Mouse (Mus musculus) thymus, postnatal 4 days (tissue): Measurements from ENCODE around the gene Rpp30.

Experiments used
- DNase-seq: peaks from one replicate; pipeline ENCODE4 v3.0.0; 2021

The Rpp30 gene

DNA sequence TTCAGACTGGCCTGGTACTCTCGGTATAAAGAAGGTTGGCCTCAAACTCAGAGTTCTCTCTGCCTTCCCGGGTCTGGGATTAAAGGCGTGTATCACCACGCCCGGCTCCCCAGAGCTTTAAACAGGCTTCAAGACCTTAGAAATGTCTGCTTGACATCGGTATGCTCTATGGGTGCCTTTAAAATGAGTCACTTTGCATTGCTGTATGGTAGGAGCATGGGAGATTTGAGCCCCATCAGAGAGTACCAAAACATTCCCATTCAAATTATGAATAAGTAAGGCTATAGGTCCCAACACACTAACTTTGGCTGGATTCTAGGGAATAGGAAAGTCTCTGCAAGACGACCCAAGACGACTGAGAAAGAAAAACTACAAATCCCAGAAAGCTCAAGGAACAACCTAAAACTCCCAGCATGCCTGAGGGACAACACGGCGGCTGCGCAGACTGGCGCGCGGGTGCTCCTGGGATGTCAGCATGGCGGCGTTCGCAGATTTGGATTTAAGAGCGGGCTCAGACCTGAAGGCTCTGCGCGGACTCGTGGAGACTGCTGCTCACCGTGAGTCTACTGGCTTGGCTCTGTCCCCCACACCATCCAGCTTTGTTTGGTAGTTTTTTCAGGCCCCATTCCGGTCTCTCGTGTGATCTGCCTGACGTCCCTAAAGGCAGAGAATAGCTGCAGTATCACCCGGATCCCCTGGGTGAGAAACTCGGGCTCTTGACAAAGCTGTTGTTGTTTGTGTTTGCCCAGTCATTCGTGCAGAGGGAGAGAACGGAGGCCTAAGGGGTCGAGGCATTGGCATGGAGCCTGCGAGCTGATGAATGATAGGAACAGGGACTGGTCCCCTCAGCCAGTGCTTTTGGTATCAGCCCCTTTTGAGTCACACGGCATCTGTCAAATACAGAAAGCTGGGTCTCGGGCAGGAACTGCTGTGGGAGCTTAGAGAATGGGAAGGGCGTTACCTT, at the start of gene Rpp30:
Rpp30 (plus strand) TSS at position 455 of the 964 bp plus-strand sequence.
- DNase-seq = peak; percentile 88

DNA sequence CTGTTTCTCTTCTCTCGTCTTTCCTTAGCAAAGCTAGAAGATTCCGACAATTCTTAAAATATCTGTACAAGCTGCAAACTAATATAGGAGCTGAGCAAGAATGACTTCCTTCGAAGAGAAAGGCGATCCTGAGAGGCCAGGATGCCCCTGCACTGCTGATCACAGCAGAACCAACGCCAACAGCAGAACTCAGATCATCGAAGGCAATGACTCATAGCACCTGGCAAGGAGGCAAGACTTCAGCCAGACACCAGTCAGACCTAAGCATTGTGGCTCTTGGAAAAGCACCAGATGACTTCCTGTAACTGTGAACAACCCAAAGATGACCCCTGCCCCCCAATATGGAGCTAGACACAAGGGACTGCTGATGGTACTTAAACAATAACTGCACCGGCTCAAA, 37.5 kb upstream of the Rpp30 start:
- DNase-seq = no peak

DNA sequence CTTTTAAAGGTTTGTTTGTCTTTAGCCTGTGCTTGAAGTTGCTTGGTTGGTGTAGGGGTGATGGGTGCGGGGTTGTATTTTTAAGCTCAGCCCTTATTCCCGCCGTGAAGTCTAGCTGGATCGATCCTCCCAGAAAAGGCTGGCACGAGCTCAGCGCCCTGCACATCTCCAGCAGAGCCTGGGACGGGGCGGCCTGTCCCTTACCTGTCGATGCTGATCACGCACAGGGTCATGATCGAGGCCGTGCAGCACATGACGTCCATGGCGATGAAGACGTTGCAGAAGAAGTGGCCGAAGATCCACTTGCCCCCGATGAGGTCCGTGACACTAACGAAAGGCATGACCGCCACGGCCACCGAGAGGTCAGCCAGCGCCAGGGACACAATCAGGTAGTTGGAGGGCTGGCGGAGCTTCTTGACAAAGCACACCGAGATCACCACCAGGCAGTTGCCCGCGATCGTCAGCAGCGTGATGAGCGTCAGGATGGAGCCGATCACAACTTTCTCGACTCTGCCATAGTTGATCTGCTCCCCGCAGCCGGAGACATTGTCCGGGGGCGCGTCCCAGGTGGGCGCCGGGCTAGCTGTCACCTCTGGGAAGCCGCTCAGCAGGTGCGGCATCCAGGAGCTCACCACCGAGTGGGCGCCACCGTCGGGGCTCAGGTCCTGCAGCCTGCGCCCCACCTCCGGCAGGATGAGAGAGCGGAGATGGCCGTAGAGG, 26.9 kb upstream of the Rpp30 start:
- peak; percentile 12 for DNase-seq

DNA sequence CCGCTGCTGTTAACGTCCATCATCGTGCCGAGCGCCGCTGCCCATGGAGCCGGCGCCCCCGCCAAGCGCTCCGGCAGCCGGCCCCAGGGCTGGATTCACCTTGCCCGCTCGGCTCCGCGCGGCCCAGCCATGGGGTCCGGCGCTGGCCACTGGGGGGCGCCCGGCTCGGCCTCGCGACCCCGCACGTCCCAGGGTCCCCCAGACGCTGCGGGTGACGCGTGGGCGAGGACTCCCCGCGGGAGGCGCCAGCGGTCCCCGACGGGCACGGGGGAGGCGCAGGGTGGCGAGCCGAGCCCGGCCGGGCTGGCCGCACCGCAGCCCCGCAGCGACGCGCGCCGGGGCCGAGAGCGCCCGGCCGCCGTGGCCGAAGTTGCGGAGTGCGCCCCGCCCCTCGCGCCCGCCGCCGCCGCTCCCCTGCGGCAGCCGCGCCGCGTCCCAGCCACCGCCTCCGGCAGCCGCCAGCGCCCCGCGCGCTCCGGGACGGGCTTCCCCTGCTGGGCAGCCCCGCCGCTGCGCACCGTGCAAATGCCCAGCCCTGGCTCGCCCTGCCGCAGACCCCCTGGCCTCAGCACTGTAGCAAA, 26.2 kb upstream of the Rpp30 start, which contains the start of gene Htr7:
Htr7 (minus strand) TSS at position 277 of the 581 bp plus-strand sequence.
- DNase-seq = peak; percentile 59

DNA sequence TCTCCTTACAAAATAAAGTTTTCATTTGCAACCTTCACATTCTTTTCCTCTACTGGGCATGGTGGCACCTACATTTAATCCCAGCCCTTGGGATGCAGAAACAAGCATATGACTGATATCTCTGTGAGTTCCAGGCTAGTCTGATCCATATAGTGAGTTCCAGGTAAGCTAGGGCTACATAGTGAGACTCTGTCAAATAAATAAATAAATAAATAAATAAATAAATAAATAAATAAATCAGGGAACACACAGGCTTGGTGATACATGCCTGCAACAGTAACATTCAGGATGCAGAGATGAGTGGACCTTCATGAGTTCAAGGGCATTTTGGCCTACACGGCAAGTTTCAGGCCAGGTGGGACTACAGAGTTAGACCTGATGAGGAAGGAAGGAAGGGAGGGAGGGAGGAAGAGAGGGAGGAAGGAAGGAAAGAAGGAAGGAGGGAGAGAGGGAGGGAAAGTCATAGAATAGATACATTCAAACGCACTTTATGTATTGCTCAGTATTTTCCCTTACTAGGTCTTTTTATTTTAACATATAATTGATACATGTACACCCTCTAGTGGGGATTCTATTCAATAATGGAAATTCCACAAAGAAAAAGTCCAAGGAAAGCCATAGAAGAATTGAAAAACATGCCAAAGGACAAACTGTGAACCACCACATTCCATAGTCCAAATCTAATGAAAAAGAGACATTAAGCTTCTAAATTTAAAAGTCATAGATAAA, 20.6 kb upstream of the Rpp30 start:
- DNase-seq = no peak

DNA sequence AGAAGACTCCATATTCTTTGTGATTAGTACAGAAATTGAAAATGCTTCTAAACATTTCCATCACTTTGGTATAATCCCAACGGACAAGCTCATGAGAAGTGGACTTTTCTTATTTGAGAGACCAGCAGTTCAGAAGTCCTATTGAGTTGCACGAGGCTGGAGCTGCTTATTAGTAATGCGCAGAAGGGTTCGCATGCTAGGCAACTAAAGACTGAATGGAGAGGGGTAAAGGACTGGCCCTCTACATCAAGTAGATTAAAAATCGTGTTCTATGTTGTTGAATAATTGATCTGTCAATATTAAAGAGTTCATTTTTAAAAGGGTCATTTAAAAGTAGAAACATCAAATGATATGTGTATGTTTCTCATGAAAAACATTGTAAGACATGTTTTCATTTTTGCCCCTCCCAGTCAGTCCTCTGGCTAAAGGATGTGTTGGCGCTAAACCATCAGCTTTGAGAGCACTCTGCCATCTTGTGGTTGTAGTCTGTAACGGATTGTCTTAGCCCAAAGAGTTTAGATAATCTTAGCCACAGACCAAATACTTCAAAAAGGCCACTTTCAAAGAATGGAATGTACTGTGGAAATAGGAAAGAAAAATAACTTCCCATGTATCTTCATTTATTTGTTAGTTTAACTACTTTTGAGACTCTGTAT, 782 bp upstream of the Rpp30 start:
- DNase-seq = peak; percentile 38

DNA sequence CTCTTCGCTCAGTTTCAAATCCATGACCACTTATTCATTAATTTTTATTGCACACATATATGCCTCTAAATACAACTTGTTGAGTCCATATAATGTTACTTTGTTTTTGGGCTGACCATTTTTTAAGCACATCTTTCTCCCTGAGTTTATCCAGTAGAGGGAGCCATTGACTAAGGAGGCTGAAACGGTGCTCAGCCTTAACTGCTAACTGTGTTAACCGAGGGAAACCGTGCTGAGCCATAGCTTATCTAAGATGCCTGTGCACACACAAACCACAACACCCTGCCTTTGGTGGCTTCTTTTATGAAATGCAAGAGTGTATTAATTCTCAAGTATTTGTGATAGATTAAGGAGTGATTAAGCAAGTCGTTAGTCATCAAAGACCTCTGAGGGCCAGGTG, 7.3 kb downstream of the Rpp30 start:
- DNase-seq = no peak

DNA sequence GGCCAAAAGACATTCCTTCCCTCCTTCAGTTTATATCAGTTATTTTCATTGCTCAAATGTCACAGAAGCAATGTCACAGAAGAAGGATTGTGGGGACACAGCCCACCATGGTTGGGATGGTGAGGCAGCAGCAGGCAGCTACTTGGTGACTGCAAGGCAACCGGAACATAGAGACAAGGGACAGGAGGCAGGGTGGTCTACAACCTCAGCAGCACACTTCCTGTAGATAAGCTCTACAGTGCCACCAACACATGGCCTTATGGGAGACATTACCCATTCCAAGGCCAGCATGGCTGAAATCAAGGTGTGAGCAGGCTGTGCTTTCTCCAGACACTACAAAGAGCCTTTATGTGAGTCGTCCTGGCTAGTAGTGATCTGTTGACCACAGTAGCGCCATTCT, 13.7 kb downstream of the Rpp30 start:
- no peak for DNase-seq

DNA sequence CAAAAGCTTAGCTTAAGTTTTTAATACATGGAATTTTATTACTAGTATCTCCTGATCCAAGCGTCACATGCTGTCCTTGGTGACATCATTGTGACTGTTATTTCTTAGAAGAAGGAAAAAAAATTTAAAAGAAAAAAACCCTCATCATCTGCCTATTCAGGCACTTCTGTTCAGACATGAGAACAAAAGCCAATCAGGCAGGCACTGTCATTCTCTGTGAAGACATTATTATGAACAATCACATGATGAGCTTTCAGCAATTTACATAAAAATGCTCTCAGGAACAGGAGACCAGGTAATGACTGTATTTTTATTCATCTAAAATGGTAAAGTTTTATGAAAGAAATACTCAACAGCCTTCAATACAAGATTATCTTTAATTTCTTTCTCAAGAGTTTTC, 14.7 kb downstream of the Rpp30 start:
- no peak for DNase-seq

DNA sequence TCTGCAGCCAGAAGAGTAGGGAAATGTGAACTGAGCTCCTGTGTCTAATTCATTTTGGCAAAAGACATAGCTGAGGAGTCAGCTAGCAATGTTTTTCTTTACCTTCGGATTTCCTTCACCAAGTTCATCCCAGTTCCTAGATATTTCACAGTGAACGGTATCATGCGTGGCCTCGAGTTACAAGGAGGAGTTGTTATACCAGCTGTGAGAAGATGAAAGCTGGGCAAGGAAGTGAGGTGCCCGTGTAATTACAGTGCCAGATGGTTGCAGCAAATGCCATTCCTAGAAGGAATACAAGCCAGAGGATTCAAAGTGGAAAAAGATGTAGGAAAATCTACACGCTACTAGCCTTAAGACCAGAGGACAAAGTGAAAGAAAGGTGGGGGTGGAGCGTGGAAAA, 15.4 kb downstream of the Rpp30 start:
- DNase-seq = no peak

DNA sequence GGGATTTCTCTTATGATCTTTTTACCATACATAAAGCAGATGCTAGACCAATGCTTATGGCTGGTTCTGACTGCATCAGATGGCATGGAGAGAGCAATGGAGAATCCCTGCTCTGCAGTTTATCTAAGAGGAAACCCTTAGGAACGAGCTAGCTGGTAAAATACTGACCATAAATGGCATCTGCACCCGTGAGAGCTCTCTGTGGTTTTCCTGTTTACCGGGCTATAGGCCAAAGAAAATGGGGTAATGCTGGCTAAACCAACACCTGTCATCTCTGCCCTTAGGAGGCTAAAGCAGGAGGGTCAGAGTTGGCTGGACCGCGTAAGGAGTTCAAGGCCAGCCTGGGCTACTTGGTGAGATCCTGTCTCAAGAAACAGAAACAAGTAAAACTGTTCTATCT, 20.4 kb downstream of the Rpp30 start:
- no peak for DNase-seq

DNA sequence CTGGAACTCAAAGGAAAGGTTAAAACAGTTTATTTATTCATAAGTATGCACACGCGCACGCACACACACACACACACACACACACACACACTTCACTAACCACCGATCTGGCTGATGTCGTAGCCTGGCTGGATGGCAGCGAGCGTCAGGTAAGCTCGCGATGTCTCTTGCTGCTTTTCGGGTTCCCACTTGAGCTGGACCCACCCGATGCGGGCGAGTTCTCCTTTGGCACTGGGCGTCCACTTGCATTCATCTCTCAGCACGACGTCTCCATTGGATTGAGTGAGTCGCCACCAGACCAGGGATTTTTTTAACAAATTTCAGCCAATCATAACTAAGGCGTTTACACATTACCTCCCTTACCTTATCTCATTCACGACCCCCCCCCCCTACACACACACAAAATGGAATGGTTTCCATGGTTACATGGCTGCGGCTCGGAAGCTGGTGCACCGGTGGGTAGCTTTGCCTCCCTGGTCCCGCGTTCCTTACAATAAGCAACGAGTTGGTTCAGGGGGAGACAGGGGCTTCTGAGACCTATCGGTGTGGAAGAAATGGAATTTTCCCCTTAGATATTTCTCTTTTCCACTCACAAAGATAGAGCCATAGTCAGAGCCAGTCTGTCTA, 25.9 kb downstream of the Rpp30 start:
- DNase-seq = no peak

DNA sequence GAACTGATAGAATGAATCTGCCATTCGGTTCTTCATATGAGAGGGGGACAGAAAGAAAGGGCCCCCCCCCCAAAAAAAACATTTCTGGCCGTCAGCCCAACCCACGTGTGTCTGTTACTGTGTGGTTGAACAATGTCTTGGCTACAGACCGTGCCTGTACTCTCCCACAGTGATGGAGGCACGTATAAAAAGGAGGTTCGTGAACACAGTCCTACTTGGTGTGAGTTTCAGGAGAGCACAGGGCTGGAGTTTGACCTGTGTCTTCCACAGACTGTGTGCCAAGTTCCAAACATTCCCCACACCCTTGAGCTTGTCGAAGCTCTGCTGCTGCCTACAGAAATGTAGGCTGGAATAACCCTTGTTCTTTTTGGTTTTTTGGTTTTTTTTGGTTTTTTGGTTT, 26.9 kb downstream of the Rpp30 start:
- no peak for DNase-seq

DNA sequence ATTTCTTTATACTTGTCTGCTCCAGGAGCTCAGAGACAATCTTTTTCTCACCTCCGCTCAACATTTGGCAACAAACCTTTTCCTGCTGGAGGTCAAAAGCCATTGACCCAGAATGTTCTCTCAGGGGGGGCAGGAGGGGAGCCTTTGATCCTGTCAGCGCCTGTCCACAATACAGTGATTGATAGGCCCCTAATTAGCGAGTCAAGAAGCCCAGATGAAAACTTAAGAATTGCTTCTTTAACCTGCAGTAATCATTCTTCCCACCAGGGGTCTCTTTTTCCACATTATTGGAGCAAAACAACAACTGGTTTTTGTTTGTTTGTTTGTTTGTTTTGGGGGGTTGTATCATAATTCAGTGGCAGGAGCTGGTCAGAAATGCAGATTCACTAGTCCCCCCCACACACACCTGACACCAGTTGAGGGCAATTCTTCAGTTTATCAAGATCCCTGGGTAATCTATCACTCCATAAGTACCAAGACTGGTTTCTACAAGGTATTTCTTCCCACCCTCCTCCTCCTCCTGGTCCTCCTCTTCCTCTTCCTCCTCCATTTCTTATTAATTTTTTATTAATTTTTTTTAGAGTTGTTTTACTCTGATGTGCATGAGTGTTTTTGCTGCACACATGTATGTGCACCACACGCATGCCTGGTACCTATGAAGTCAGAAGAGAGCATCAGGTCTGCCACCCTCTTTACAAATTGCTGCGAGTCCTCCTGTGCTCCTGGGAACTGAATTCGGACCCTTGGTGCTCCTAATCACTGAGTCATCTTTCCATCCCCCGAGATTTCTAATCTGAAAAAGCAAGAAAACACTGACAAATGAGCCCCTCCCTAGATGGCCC, 27.8 kb downstream of the Rpp30 start:
- no peak for DNase-seq

DNA sequence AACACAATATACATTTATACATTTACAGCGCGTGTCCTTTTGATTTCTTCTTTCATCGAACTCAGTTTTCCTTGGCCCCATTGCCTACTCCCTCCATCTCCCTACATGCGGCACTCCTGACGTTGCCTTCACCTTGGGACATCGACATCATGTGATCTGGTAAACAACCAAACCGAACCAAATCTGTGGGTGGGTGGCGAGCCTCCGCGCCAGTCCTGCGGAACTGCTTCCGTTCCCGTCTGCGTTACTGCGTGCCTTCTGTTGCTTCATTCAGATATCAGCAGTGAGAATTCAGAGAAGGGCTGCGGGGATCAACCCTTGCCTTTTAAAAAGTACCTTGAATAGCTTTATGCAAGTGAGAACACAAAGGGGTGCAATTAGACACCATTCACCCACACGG, 28.5 kb downstream of the Rpp30 start:
- no peak for DNase-seq

DNA sequence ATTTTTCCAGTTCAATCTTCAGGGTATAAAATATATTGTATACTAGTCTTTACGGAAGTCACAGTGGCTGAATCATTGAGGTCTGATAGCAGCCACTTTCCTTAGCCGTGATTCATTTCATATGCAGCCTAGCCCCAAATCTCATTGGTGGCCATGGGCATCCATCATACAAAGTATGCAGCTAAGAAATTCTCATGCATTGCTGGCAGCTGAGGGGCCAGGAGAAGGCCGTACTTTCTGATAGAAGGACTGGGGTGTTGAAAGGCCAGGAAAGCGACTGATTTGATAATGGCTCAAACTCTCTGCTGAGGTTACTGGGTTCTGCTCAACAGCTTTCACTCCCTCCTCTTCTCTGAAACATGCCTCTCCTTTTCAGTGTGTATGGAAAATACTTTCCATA, 32.7 kb downstream of the Rpp30 start:
- no peak for DNase-seq

DNA sequence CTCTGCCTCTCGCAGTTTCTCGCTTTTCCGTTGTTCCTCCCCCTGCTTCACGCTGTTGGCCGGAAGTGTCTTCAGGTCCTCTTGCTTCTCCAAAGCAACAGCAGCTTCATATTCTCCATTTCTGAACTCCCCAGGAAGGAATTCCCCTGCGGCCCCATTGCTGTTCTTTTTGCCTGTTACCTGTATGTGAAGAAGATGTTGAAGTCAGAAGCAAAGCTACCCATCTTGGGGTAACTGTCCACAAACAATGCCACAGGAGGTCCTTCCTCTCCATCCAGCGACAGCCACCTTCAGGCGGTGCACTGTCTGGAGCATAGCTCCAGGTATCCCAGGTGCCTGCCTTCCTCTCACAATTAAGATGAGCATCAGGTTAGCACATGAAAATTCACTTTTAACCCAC, 35.7 kb downstream of the Rpp30 start:
- no peak for DNase-seq

DNA sequence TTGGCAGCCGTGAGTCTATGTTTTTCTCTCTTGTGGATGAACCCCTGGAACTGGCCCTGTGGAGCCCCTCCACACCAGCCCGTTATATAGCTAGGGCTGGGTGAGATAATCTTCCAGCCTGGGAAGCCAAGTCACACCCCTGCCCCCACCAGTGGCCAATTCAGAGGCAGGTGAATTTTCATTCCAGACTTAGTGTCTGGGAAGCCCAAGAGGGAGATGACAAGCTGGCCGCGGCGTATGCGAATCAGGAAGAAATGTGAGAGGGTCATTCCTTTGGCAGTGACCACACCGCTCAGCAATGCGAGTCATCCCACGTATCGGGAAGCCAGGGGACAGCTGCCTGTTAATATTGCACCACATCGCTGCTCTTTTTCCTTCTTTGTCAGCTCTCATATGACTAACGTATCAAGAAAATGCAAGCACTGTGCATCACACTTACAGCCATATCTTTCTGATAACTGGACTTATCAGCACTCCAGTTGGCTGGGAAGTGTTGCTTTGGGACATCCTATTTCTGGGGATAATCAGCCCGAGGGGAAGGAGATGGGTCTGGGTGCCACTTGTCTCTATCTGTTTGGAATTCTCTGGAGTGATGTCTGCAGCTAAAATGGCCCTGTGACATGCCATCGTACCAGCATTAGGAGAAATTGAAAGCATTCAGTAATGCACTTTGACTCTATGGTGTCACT, 36.4 kb downstream of the Rpp30 start, which contains the start of gene Ankrd1:
Ankrd1 (minus strand) TSS at position 317 of the 689 bp plus-strand sequence.
- no peak for DNase-seq

DNA sequence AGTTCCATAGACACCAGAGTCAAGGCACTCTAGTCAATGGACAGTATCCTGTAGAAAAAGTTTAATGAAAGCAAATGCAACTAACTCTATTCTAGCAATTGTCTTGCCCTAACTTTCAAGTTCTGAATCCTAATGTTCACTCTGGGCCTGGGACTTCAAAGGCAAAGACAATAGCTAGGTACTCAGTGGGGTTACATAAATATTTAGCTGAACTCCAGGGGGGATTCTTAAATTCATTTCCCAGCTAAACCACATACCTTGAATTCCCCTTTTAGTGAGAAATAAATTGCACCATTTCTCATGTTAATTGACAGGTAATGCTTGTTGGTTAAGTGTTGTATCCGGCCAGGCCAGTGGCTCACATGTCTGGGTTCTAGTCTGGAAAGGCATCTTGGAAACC, 40.7 kb downstream of the Rpp30 start:
- DNase-seq = no peak

DNA sequence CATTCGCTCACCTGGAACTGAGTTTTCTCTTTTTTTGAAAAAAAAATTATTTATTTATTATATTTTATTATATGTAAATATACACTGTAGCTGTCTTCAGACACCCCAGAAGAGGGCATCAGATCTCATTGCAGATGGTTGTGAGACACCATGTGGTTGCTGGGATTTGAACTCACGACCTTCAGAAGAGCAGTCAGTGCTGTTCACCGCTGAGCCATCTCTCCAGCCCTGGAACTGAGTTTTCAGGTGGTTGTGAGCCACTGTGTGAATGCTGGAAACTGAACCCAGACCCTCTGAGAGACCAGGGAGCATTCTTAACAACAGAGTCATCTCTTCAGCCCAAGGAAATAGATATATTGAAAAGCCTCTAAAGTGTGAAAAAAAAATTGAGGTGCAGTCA, 44.9 kb downstream of the Rpp30 start:
- DNase-seq = no peak
